Mouse (Mus musculus) hematopoietic stem cell, adult 5-6 weeks (primary cell): ENCODE results near the gene Uchl5. TPM values are rescaled to one million over a fixed set of nuclear protein-coding genes. Genes with fewer than 3 reads are reported as not detected.

ENCODE experiments used
- ATAC-seq, 2 experiments: fragments of 125-278 bp in 1 of 2; replicated peaks in 1 of 2; 2 replicates each; pipeline ENCODE4 v1.8.0; 2016 to 2017; ENCODE audit warnings: inconsistent platforms in 2 of 2, mild to moderate bottlenecking in 2 of 2, moderate number of reproducible peaks in 2 of 2, low read depth in 1 of 2, moderate TSS enrichment in 1 of 2; ENCODE audit not compliant: low FRiP score in 2 of 2, poor library complexity in 2 of 2, severe bottlenecking in 2 of 2, insufficient read depth in 1 of 2, low TSS enrichment in 1 of 2
- total RNA-seq: library from RNA; stranded (forward); fragments of 172-1452, 232-1000 nt; gene quantifications from 2 replicates; pipeline ENCODE4 v1.2.3, GENCODE M21; 2017

Uchl5 gene
- total RNA-seq, 1 experiment from 2014 or later, result 159 TPM

DNA sequence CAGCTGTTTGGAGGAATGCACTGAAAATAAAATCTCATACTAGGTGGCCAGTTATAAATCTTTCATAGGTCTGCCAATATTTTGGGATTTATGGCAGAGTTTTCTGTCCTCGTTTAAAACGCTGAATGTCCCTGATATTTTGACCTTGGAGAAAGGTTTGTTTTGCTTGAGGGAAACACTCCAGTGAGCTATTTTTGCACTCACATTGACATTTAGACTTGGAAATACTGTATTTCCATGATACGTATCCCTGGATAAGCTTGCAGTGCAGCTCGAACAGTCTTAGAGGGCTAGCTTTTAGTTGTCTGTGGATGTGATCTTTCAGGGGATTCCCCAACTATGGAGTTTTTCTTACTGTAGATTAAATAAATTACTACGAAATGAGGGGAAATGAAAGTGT, 78.6 kb downstream of the Uchl5 start:
- ATAC-seq, result no peak

Other genes starting within 250 kb of the Uchl5 start
- 0.25 and 0.40 TPM in 2 replicates for gene B3galt2, start 136.6 kb upstream of the Uchl5 start, total RNA-seq
- gene Cdc73, start 74.4 kb upstream of the Uchl5 start, total RNA-seq, result 18.1 and 23.9 TPM in 2 replicates
- 33.1 and 40.3 TPM in 2 replicates for gene Glrx2, start 60.9 kb upstream of the Uchl5 start, total RNA-seq
- gene Trove2, start 204 bp upstream of the Uchl5 start, total RNA-seq, result 11.3 and 13.6 TPM in 2 replicates
- 312 and 402 TPM in 2 replicates for gene Rgs2, start 226.9 kb downstream of the Uchl5 start, total RNA-seq